Mouse (Mus musculus): ENCODE results near the gene Atp5l.

- TF ChIP-seq CTCF (IDR thresholded peaks at IDR 0.05; ENCODE audit: borderline replicate concordance, insufficient read depth, low read depth, low read length) (no peak), POLR2A (IDR thresholded peaks at IDR 0.05; ENCODE audit: borderline replicate concordance, insufficient read depth, low read length) (no peak)
These were observed 40.0 kb downstream of the Atp5l start for GRCm38 (mm10) chr9:44880309-44881081.
